Mouse (Mus musculus): ENCODE results near the gene Arid3b.

Arid3b gene

DNA sequence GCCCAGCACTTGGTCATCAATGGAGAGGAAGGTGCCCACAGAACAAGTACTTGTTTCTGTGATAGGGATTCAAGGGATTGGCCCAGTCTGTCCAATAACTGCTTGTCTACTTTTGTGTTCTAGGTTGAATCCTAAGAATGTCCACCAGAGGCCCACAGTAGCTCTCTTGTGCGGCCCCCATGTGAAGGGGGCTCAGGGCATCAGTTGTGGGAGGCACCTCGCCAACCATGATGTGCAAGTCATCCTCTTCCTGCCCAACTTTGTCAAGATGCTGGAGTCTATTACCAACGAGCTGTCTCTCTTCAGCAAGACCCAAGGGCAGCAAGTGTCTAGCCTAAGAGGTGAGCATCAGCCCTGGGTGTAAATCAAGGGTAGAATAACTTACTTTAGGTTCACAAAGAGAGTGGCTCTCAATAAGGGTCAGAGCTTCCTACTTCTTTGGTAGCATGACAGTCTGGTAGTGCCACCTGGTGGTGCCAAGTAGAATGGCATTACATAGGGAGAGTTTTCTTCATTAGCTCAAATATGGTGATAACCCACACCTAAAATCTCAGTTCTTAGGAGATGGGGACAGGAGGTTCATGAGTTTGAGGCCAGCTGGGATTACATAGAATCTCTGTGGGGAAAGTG is 92.0 kb downstream of the Arid3b start:
- peak; percentile 53 to 66 for DNase-seq

Data from cerebellum, postnatal 36 days (tissue).